Mouse (Mus musculus): ENCODE data around the gene Slc35f2. TPM values are rescaled to one million over a fixed set of nuclear protein-coding genes. Genes with fewer than 3 reads are reported as not detected.

Slc35f2 gene
- polyA plus RNA-seq, 1 experiment from 2014 or later = 18.1 TPM

DNA sequence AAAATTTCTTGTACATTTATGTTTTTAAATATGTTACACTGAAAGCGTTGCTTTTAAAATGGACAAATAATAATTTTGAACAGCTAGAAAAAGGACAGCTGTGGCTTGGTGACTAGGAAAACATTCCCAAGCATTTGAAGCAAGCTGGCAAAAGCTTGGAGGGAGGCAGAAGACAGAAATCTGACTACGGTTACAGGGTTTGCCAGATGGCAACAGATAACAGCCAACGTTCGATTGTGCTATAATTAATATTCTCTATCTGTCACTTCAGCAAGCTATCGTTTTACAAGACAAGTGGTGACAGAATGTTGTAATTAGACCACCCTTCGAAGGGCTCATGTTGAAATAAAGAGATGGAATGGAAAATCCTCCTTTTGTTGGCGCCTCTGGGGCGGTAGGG is 77.2 kb downstream of the Slc35f2 start:
- DNase-seq (ENCODE audit: low spot score) (no peak), ATAC-seq (ENCODE audit: low FRiP score) (no peak)
- WGBS = 70% methylated on average over 8 of the region's 8 CpGs

DNA sequence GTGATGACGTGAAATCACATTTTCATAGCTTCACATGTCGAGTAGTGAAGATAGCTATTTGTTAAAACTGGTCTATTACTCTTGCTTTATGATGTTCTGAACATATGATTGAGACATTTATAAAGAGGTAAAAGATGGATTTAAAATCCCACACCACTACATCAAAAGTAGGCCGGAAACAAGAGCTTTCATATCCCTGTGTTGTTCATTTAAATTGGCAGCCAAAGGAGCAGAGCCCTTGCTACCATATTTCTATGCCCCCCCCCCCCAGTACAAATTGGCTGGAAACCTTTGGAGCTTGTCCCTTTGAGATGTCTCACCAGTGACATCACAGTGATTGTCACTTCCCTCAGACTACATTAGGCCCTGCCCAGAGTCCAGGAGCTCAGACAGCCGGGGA is 78.5 kb downstream of the Slc35f2 start, which contains the start of gene Sln:
Gene Sln (plus strand): TSS at position 301 of the 400 bp plus-strand sequence.
- WGBS = 87% methylated on average over 4 of the region's 4 CpGs
- Histone ChIP-seq H3K27me3 (ENCODE audit: control insufficient read depth, insufficient read depth, low read length) (no peaks in the 10 kb centered on the region), H3K4me1 (replicated peaks; ENCODE audit: control insufficient read depth, insufficient read depth, low read length) (no peaks in the 10 kb centered on the region), H3K36me3 (replicated peaks; ENCODE audit: control insufficient read depth, insufficient read depth) (no peaks in the 10 kb centered on the region), H3K27ac (no peak within 1 kb of the TSS), H3K9ac (no peak within 1 kb of the TSS), H3K9me3 (ENCODE audit: control insufficient read depth, low read length) (no peaks in the 10 kb centered on the region), H3K4me3 (replicated peaks; ENCODE audit: low read length) (no peak within 1 kb of the TSS), H3K4me2 (replicated peaks) (no peak within 1 kb of the TSS)
- DNase-seq (ENCODE audit: low spot score) (no peak), ATAC-seq (ENCODE audit: low FRiP score) (no peak)

More for the DNA sequence above, 77.2 kb downstream of the Slc35f2 start:
- Histone ChIP-seq H3K27ac (no peak overlapping the region), H3K27me3 (ENCODE audit: control insufficient read depth, insufficient read depth, low read length) (no peaks in the 10 kb centered on the region), H3K4me3 (replicated peaks; ENCODE audit: low read length) (no peak overlapping the region), H3K36me3 (replicated peaks; ENCODE audit: control insufficient read depth, insufficient read depth) (no peaks in the 10 kb centered on the region), H3K4me2 (replicated peaks) (no peak overlapping the region), H3K9me3 (ENCODE audit: control insufficient read depth, low read length) (no peaks in the 10 kb centered on the region), H3K4me1 (replicated peaks; ENCODE audit: control insufficient read depth, insufficient read depth, low read length) (no peaks in the 10 kb centered on the region), H3K9ac (no peak overlapping the region)

DNA sequence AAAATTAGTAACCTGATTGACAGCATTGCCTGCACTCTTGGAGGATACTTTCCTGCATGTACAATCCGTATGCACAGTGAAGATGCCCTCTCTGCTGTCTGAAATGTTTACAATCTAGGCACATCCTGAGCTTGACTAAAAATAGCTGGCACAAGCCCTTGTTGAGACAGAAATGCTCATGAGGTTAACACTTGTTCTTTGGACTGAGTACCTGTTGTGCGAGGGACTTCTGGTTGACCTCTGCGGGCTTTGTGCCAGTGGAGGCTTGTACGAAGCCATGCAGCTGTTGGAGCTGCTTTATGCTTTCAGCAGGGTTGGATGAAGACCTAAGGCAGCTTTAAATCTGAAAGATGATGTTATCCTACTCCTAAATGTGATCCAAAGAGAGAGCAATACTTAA is 80.8 kb downstream of the Slc35f2 start:
- Histone ChIP-seq H3K9ac (no peak overlapping the region), H3K4me2 (replicated peaks) (no peak overlapping the region), H3K4me3 (replicated peaks; ENCODE audit: low read length) (no peak overlapping the region), H3K27me3 (ENCODE audit: control insufficient read depth, insufficient read depth, low read length) (no peaks in the 10 kb centered on the region), H3K36me3 (replicated peaks; ENCODE audit: control insufficient read depth, insufficient read depth) (no peaks in the 10 kb centered on the region), H3K27ac (no peak overlapping the region), H3K9me3 (ENCODE audit: control insufficient read depth, low read length) (no peaks in the 10 kb centered on the region), H3K4me1 (replicated peaks; ENCODE audit: control insufficient read depth, insufficient read depth, low read length) (no peaks in the 10 kb centered on the region)
- ATAC-seq (ENCODE audit: low FRiP score) (no peak), DNase-seq (ENCODE audit: low spot score) (no peak)
- WGBS = 90% methylated on average over 4 of the region's 4 CpGs

DNA sequence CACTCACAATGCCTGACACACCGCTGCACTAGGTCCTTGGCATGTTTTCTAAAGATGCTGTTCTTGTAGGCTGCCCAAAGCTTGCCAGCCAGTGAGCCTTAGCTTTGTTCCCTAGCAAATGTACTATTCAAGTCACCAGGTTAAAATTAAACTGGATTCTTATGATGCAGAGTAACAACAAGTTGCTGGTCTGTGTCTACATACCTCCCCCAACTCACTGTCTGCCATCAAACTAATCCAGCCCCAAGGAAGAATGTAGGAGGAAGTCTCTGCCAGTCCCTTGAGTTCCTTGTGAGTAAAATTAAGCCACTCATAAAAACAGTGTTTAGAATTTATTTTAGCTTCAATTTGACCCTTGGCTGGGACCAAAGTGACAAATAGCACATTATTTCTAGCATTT is 82.3 kb downstream of the Slc35f2 start:
- ATAC-seq (ENCODE audit: low FRiP score) (no peak), DNase-seq (ENCODE audit: low spot score) (no peak)
- H3K9me3 ChIP-seq (ENCODE audit: control insufficient read depth, low read length) = no peaks in the 10 kb centered on the region
- no peaks in the 10 kb centered on the region for H3K36me3 ChIP-seq (replicated peaks; ENCODE audit: control insufficient read depth, insufficient read depth)
- H3K27me3 ChIP-seq (ENCODE audit: control insufficient read depth, insufficient read depth, low read length) = no peaks in the 10 kb centered on the region
- H3K4me2 ChIP-seq (replicated peaks) = no peak overlapping the region
- H3K4me1 ChIP-seq (replicated peaks; ENCODE audit: control insufficient read depth, insufficient read depth, low read length) = no peaks in the 10 kb centered on the region
- 84% methylated on average over 1 of the region's 1 CpGs for WGBS
- H3K4me3 ChIP-seq (replicated peaks; ENCODE audit: low read length) = no peak overlapping the region
- no peak overlapping the region for H3K9ac ChIP-seq
- no peak overlapping the region for H3K27ac ChIP-seq

DNA sequence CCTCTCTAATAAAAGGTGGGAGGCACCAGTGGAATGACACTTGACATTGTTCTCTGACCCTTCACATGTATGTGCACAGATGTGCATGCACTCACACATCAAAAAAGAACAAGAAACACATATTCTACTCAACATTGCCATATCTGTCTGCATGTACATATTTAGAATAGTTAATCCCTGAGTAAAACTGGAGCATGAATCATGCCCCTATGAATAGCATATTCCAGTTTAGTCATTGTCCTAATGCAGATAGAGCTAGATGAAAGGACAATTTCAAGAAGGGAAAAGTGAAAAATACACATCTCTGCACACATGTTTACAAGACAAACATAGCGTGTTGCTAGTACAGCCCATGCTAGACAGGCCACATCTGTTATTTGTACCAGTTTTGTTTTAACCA is 83.2 kb downstream of the Slc35f2 start:
- H3K36me3 ChIP-seq (replicated peaks; ENCODE audit: control insufficient read depth, insufficient read depth) = no peaks in the 10 kb centered on the region
- H3K9ac ChIP-seq = no peak overlapping the region
- no peak overlapping the region for H3K27ac ChIP-seq
- no peak overlapping the region for H3K4me2 ChIP-seq (replicated peaks)
- H3K4me1 ChIP-seq (replicated peaks; ENCODE audit: control insufficient read depth, insufficient read depth, low read length) = no peaks in the 10 kb centered on the region
- no peak overlapping the region for H3K4me3 ChIP-seq (replicated peaks; ENCODE audit: low read length)
- no peaks in the 10 kb centered on the region for H3K9me3 ChIP-seq (ENCODE audit: control insufficient read depth, low read length)
- DNase-seq (ENCODE audit: low spot score) (no peak), ATAC-seq (ENCODE audit: low FRiP score) (no peak)
- H3K27me3 ChIP-seq (ENCODE audit: control insufficient read depth, insufficient read depth, low read length) = no peaks in the 10 kb centered on the region
- WGBS = 94% methylated on average over 1 of the region's 1 CpGs

DNA sequence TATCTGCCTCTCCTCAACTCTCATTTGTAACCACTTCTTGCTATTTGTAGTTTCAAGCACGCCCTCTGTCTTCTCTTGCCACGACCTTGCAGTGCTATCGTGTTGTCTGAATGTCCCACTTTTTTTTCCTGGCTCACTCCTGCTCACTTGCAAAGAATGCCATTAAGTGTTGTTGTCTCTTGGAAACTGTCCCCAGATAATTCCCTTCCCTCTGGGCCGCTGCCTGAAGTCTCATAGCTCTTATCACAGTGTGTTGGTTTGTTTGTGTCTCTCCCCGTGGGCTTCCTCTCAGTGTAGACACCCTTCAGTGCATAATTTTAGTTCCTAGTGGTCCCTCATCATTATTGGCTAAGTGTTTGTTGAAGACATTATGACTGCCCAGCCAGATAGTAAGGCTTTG is 86.5 kb downstream of the Slc35f2 start:
- Histone ChIP-seq H3K4me2 (replicated peaks) (no peak overlapping the region), H3K27ac (no peak overlapping the region), H3K9ac (no peak overlapping the region), H3K36me3 (replicated peaks; ENCODE audit: control insufficient read depth, insufficient read depth) (no peaks in the 10 kb centered on the region), H3K9me3 (ENCODE audit: control insufficient read depth, low read length) (no peaks in the 10 kb centered on the region), H3K4me1 (replicated peaks; ENCODE audit: control insufficient read depth, insufficient read depth, low read length) (no peaks in the 10 kb centered on the region), H3K4me3 (replicated peaks; ENCODE audit: low read length) (no peak overlapping the region), H3K27me3 (ENCODE audit: control insufficient read depth, insufficient read depth, low read length) (no peaks in the 10 kb centered on the region)
- no peak for ATAC-seq (ENCODE audit: low FRiP score)
- WGBS = 83% methylated on average over 5 of the region's 5 CpGs
- DNase-seq (ENCODE audit: low spot score) = no peak

Other genes starting within 250 kb of the Slc35f2 start
- 10.2 and 12.9 TPM in 2 replicates for gene Atm, start 234.8 kb upstream of the Slc35f2 start, polyA plus RNA-seq (2014; fragmentation: Nextera tagmentation; extraction: Ambion mirVana)
- gene Npat, start 234.5 kb upstream of the Slc35f2 start, polyA plus RNA-seq (2014; fragmentation: Nextera tagmentation; extraction: Ambion mirVana) = 13.8 and 15.3 TPM in 2 replicates
- 168 and 208 TPM in 2 replicates for gene Acat1, start 161.2 kb upstream of the Slc35f2 start, polyA plus RNA-seq (2014; fragmentation: Nextera tagmentation; extraction: Ambion mirVana)
- gene Cul5, start 101.5 kb upstream of the Slc35f2 start, polyA plus RNA-seq (2014; fragmentation: Nextera tagmentation; extraction: Ambion mirVana) = 59.9 and 62.2 TPM in 2 replicates
- gene Rab39, start 65.3 kb upstream of the Slc35f2 start, polyA plus RNA-seq (2014; fragmentation: Nextera tagmentation; extraction: Ambion mirVana) = 3.1 and 3.2 TPM in 2 replicates
- 0.20 TPM in 1 of 2 replicates, not detected in the other for gene Sln, start 78.6 kb downstream of the Slc35f2 start, polyA plus RNA-seq (2014; fragmentation: Nextera tagmentation; extraction: Ambion mirVana)
- gene Elmod1, start 203.8 kb downstream of the Slc35f2 start, polyA plus RNA-seq (2014; fragmentation: Nextera tagmentation; extraction: Ambion mirVana) = 20.0 and 23.9 TPM in 2 replicates

All from hindbrain, embryonic 14.5 days (tissue).